ENCODE assay signal across 12 mouse cellular contexts in the genomic region with DNA sequence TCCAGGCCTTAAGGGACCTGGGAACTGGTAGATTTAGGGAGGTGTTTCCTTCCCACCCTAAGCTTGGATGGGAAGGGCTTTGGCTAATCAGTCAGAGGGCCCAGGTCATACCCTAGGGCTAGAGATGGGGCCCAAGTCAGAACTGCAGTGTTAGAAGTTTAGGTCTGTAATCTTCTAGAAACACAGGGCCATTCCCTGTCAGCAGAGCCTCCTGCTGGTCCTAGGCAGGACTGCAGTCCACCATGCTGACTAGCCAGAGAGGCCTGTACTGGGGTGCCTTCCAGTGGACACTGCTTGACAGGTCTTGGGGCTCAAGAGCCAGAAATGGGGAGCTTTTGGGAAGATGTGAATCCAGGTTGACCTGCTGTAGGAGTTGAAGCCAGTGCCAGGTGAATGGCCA. TPM values are rescaled to one million over a fixed set of nuclear protein-coding genes. Genes with fewer than 3 reads are reported as not detected.
A peak's percentile ranks its signal among the peaks of the same experiment; 100 is the strongest.
DNase-seq lines count a peak whose midpoint lies in the region; ATAC-seq lines count a peak whose summit lies in the region.
"Had no signal": no experiment of that assay in that cellular context is flagged by ENCODE, and none has a peak within 500 bp of the region (broad histone marks: within the 10 kb centered on the region; RNA-seq: fewer than 3 reads in every experiment).

No protein-coding gene starts in this region.

- H3K27me3 ChIP-seq in kidney, embryonic 15.5 days: no peaks in the 10 kb centered on the region
- H3K27me3 ChIP-seq in heart, embryonic 10.5 days (ENCODE audit: insufficient read depth, poor library complexity, severe bottlenecking): no peaks in the 10 kb centered on the region
- H3K27me3 ChIP-seq in forebrain, embryonic 16.5 days (replicated peaks; ENCODE audit: control insufficient read depth, insufficient read depth, low read length): no peaks in the 10 kb centered on the region
- H3K27me3 ChIP-seq: midbrain, embryonic 12.5 days had no signal

- no peak for ATAC-seq in kidney, embryonic 15.5 days (replicated peaks; ENCODE audit: low FRiP score)
- ATAC-seq in megakaryocyte progenitor cell, adult 5-6 weeks (replicated peaks; ENCODE audit: poor library complexity): peak; percentile 83
- ATAC-seq in forebrain, embryonic 16.5 days: no peak
- ATAC-seq: activated CD4-positive, CD25-positive, alpha-beta regulatory T cell, adult 4 months had no signal

- H3K4me3 ChIP-seq in kidney, embryonic 15.5 days (replicated peaks): no peak overlapping the region
- no peak overlapping the region for H3K4me3 ChIP-seq in heart, embryonic 10.5 days
- H3K4me3 ChIP-seq in forebrain, embryonic 16.5 days (replicated peaks; ENCODE audit: low read length): no peak overlapping the region
- H3K4me3 ChIP-seq: forebrain, embryonic 10.5 days; midbrain, embryonic 12.5 days had no signal

- H3K4me1 ChIP-seq in kidney, embryonic 15.5 days: peaks cover 14% of the 10 kb centered on the region
- H3K4me1 ChIP-seq in heart, embryonic 10.5 days: peaks cover 14% of the 10 kb centered on the region
- no peaks in the 10 kb centered on the region for H3K4me1 ChIP-seq in forebrain, embryonic 16.5 days (replicated peaks; ENCODE audit: control insufficient read depth, insufficient read depth, low read length)
- H3K4me1 ChIP-seq: midbrain, embryonic 12.5 days had no signal

- peak; percentile 46 for DNase-seq in kidney, adult 18-20 months
- DNase-seq in CD4-positive, CD25-positive, alpha-beta regulatory T cell, adult 2 months (ENCODE audit: low read depth, low spot score): peak; percentile 58
- DNase-seq in T-cell, adult 2 months (ENCODE audit: low spot score): peak; percentile 5
- DNase-seq in yolk sac, embryonic 10.5 days (ENCODE audit: low spot score): no peak
- no peak for DNase-seq in heart, embryonic 10.5 days (ENCODE audit: low spot score)
- DNase-seq: heart, postnatal 10 days had no signal

- H3K27ac ChIP-seq in kidney, embryonic 15.5 days: no peak overlapping the region
- H3K27ac ChIP-seq in heart, embryonic 10.5 days: no peak overlapping the region
- H3K27ac ChIP-seq in forebrain, embryonic 16.5 days (ENCODE audit: low read length): no peak overlapping the region
- H3K27ac ChIP-seq: forebrain, embryonic 10.5 days; midbrain, embryonic 12.5 days had no signal

- no peaks in the 10 kb centered on the region for H3K9me3 ChIP-seq in kidney, embryonic 15.5 days (replicated peaks)
- no peaks in the 10 kb centered on the region for H3K9me3 ChIP-seq in heart, embryonic 10.5 days
- no peaks in the 10 kb centered on the region for H3K9me3 ChIP-seq in forebrain, embryonic 16.5 days (ENCODE audit: control insufficient read depth, low read length)
- H3K9me3 ChIP-seq: forebrain, embryonic 10.5 days; midbrain, embryonic 12.5 days had no signal

- H3K9ac ChIP-seq in kidney, embryonic 15.5 days: no peak overlapping the region
- no peak overlapping the region for H3K9ac ChIP-seq in forebrain, embryonic 16.5 days (replicated peaks; ENCODE audit: low read depth, low read length)
- H3K9ac ChIP-seq: midbrain, embryonic 12.5 days had no signal

- no peaks in the 10 kb centered on the region for H3K36me3 ChIP-seq in kidney, embryonic 15.5 days
- no peaks in the 10 kb centered on the region for H3K36me3 ChIP-seq in heart, embryonic 10.5 days
- H3K36me3 ChIP-seq in forebrain, embryonic 16.5 days (ENCODE audit: control insufficient read depth, insufficient read depth): no peaks in the 10 kb centered on the region
- H3K36me3 ChIP-seq: forebrain, embryonic 10.5 days; midbrain, embryonic 12.5 days had no signal

- no peak overlapping the region for H3K4me2 ChIP-seq in kidney, embryonic 15.5 days
- no peak overlapping the region for H3K4me2 ChIP-seq in forebrain, embryonic 16.5 days (ENCODE audit: low read length)
- H3K4me2 ChIP-seq: midbrain, embryonic 12.5 days had no signal

RNA-seq across cellular contexts. Expression of a gene that starts 8.2 kb away (rescaled TPM):
- polyA plus RNA-seq in kidney, embryonic 15.5 days (2015; fragmentation: Nextera tagmentation; extraction: Ambion mirVana): 7.7 and 11.1 TPM in 2 replicates
- total RNA-seq in megakaryocyte progenitor cell, adult 5-6 weeks (2015): 0.49 and 0.54 TPM in 2 replicates
- total RNA-seq in megakaryocyte progenitor cell, adult 5-6 weeks (2017): 0.51 and 0.92 TPM in 2 replicates
- polyA plus RNA-seq in heart, embryonic 10.5 days (2016; fragmentation: Nextera tagmentation; extraction: Ambion mirVana): 3.2 and 9.7 TPM in 2 replicates
- polyA plus RNA-seq in forebrain, embryonic 16.5 days (2015; fragmentation: Nextera tagmentation; extraction: Ambion mirVana): 1.2 and 1.5 TPM in 2 replicates
- polyA plus RNA-seq: activated CD4-positive, CD25-positive, alpha-beta regulatory T cell, adult 4 months had no signal

Comparison
In these comparisons a context has a peak if more than half of its experiments do, and no peak if none do; other contexts are left out.
1. DNase-seq: peak in kidney, adult 18-20 months (single experiment), CD4-positive, CD25-positive, alpha-beta regulatory T cell, adult 2 months (single experiment) and T-cell, adult 2 months (single experiment); none in yolk sac, embryonic 10.5 days (single experiment) and heart, embryonic 10.5 days (single experiment).